Mouse (Mus musculus) myocyte (in vitro differentiated cells): Measurements from ENCODE around the gene Lamtor2. TPM values are rescaled to one million over a fixed set of nuclear protein-coding genes. Genes with fewer than 3 reads are reported as not detected.
A peak's percentile ranks its signal among the peaks of the same experiment; 100 is the strongest.
"Not testable (repeated sequence)": the region's sequence is repeated elsewhere in the genome, so short reads cannot be mapped to it uniquely, and the experiment has no call there.

Source experiments
- H3K27me3 ChIP-seq: one replicate; pipeline ENCODE4 v1.6.1; 2011; ENCODE audit not compliant: control insufficient read depth, insufficient read depth, insufficient read length
- H3K36me3 ChIP-seq: one replicate; pipeline ENCODE4 v1.6.1; 2011; ENCODE audit not compliant: control insufficient read depth, insufficient read depth
- H3K4me2 ChIP-seq: one replicate; pipeline ENCODE4 v1.6.1; 2011; ENCODE audit warnings: low read depth, control low read depth
- H3K4me3 ChIP-seq: one replicate; pipeline ENCODE4 v1.5.1; 2011; ENCODE audit warnings: mild to moderate bottlenecking, control low read depth, moderate library complexity
- H3K79me2 ChIP-seq: one replicate; pipeline ENCODE4 v1.6.1; 2011; ENCODE audit not compliant: control insufficient read depth, insufficient read depth
- H3ac ChIP-seq: one replicate; pipeline ENCODE4 v1.6.1; 2011; ENCODE audit not compliant: control insufficient read depth, insufficient read length
- CEBPB ChIP-seq: IDR thresholded peaks from 2 replicates; pipeline ENCODE4 v1.6.1; 2011; ENCODE audit warnings: mild to moderate bottlenecking, moderate library complexity; ENCODE audit not compliant: poor library complexity, insufficient read depth, severe bottlenecking
- E2F4 ChIP-seq: IDR thresholded peaks from one replicate; pipeline ENCODE4 v1.6.1; 2011; ENCODE audit warnings: mild to moderate bottlenecking, control low read depth, moderate library complexity; ENCODE audit not compliant: insufficient read depth
- MAX ChIP-seq: IDR thresholded peaks from one replicate; pipeline ENCODE4 v1.6.1; 2011; ENCODE audit warnings: low read depth, mild to moderate bottlenecking, control low read depth
- MYOD1 ChIP-seq, 3 experiments: IDR thresholded peaks; one replicate each; pipeline ENCODE4 v1.6.1; 2011; ENCODE audit warnings: control low read depth in 2 of 3, low read depth in 2 of 3, mild to moderate bottlenecking in 2 of 3, moderate library complexity in 1 of 3; ENCODE audit not compliant: insufficient read length in 2 of 3, control insufficient read depth in 1 of 3
- MYOG ChIP-seq, 3 experiments: IDR thresholded peaks; one replicate each; pipeline ENCODE4 v1.6.1; 2011; ENCODE audit warnings: control low read depth in 2 of 3, low read depth in 2 of 3, mild to moderate bottlenecking in 2 of 3; ENCODE audit not compliant: insufficient read length in 2 of 3, control insufficient read depth in 1 of 3, insufficient read depth in 1 of 3
- POLR2A ChIP-seq: IDR thresholded peaks from one replicate; pipeline ENCODE4 v1.6.1; 2011; ENCODE audit warnings: low read depth, mild to moderate bottlenecking, control low read depth, moderate library complexity; ENCODE audit not compliant: insufficient read length
- POLR2AphosphoS2 ChIP-seq: IDR thresholded peaks from one replicate; pipeline ENCODE4 v1.6.1; 2011; ENCODE audit warnings: low read depth, control low read depth; ENCODE audit not compliant: insufficient read length
- REST ChIP-seq: IDR thresholded peaks from one replicate; pipeline ENCODE4 v1.6.1; 2011; ENCODE audit warnings: mild to moderate bottlenecking, control low read depth, moderate library complexity; ENCODE audit not compliant: insufficient read depth, insufficient read length
- SRF ChIP-seq: IDR thresholded peaks from one replicate; pipeline ENCODE4 v1.6.1; 2011; ENCODE audit warnings: low read depth; ENCODE audit not compliant: control insufficient read depth, insufficient read length
- TCF12 ChIP-seq: IDR thresholded peaks from one replicate; pipeline ENCODE4 v1.6.1; 2011; ENCODE audit warnings: mild to moderate bottlenecking, control low read depth; ENCODE audit not compliant: poor library complexity, insufficient read depth, severe bottlenecking
- TCF3 ChIP-seq: IDR thresholded peaks from one replicate; pipeline ENCODE4 v1.6.1; 2011; ENCODE audit warnings: low read depth, control low read depth; ENCODE audit not compliant: insufficient read length
- USF1 ChIP-seq: IDR thresholded peaks from one replicate; pipeline ENCODE4 v1.6.1; 2011; ENCODE audit warnings: low read depth, mild to moderate bottlenecking, control low read depth, moderate library complexity
- polyA plus RNA-seq: library from polyadenylated mRNA; unstranded; fragments of >200 nt; fragmentation: generic; extraction: Trizol; gene quantifications from one replicate; pipeline ENCODE4 v1.2.1, GENCODE M21; 2012; ENCODE audit warnings: missing spikeins

The Lamtor2 gene
- polyA plus RNA-seq, 1 experiment, result 165 TPM

DNA sequence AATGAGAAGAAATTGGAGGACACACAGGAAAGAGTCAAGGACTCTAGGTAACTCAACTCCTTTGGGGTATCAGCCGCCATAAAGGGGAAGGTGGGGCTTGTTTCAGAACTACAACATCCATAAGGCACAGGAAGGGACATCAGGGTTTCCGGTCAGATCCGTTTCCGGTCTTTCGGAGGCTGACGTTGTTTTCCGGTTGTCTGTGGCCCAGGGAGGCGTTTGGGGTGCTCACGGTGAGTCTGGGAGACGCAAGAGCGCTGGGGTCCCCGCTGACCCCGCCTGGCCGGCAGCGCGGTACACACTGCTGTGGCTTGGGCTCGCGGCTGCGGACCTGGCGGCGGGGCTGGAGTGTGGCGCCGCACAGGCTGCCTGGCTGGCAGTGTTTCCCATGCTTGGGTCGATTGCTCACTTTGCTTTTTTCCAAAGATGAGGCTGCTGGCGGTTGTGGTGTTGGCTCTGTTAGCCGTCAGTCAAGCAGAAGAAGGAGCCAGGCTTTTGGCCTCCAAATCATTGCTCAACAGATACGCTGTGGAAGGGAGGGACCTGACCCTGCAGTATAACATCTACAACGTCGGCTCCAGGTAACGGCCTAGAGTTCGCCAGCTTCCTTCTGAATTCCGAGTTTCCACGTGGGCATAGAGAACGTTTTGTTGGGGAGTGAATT, 26.7 kb upstream of the Lamtor2 start:
- Histone ChIP-seq H3K4me2 (peak overlapping the region; percentile 89), H3ac (peak overlapping the region; percentile 92), H3K79me2 (peaks cover 23% of the 10 kb centered on the region), H3K36me3 (peaks cover 8% of the 10 kb centered on the region), H3K4me3 (peak overlapping the region; percentile 67), H3K27me3 (peaks cover 3% of the 10 kb centered on the region)
- no peak for TF ChIP-seq SRF
- TF ChIP-seq TCF3, result no peak
- peak; percentile 78 for TF ChIP-seq POLR2A
- no peak for TF ChIP-seq REST
- no peak for TF ChIP-seq E2F4
- peak; percentile 75 for TF ChIP-seq POLR2AphosphoS2
- TF ChIP-seq TCF12, result no peak
- no peak for TF ChIP-seq MAX

GRCm38 (mm10) chr3:88578498-88579424, 25.9 kb upstream of the Lamtor2 start:
- Histone ChIP-seq H3K79me2 (peaks cover 23% of the 10 kb centered on the region), H3K27me3 (peaks cover 3% of the 10 kb centered on the region), H3K4me3 (peak overlapping the region; percentile 67), H3K36me3 (peaks cover 8% of the 10 kb centered on the region), H3K4me2 (peak overlapping the region; percentile 85), H3ac (peak overlapping the region; percentile 92)
- TF ChIP-seq POLR2A, result no peak
- no peak for TF ChIP-seq REST

GRCm38 (mm10) chr3:88577846-88578245, 25.0 kb upstream of the Lamtor2 start:
- not testable (repeated sequence) for H3K36me3 ChIP-seq, H3K4me3 ChIP-seq, H3ac ChIP-seq, H3K4me2 ChIP-seq, H3K27me3 ChIP-seq
- H3K79me2 ChIP-seq, result peaks cover 23% of the 10 kb centered on the region

GRCm38 (mm10) chr3:88575540-88575939, 22.7 kb upstream of the Lamtor2 start, which contains the start of gene Ssr2:
Gene Ssr2, plus strand, starts transcription at chr3:88575876.
- Histone ChIP-seq H3K36me3 (no peaks in the 10 kb centered on the region), H3K79me2 (peaks cover 10% of the 10 kb centered on the region), H3K27me3 (peaks cover 3% of the 10 kb centered on the region), H3ac (no peak within 1 kb of the TSS), H3K4me3 (no peak within 1 kb of the TSS), H3K4me2 (no peak within 1 kb of the TSS)
- no peak for TF ChIP-seq SRF

DNA sequence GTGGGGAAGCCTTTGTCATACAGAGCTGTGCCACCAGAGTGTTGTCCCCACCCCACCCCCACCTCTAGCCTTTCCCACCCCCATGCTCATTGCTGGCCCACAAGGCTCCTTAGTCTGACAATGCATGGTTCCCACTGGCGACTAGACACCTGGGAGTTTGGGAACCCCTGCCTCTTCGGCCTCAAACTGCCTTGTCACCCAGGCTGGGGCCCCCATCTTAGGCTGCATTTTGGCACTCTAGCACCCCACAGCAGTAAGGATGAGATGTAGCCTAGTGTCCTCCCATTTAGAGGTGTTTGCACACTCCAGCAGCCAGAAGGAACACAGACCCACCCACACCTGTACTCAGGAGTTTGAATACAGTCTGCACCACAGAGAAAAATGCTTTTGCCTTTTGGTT, 20.9 kb upstream of the Lamtor2 start:
- Histone ChIP-seq H3K36me3 (peaks cover 9% of the 10 kb centered on the region), H3K79me2 (no peaks in the 10 kb centered on the region), H3K4me2 (no peak overlapping the region), H3K4me3 (no peak overlapping the region), H3ac (no peak overlapping the region), H3K27me3 (peaks cover 3% of the 10 kb centered on the region)
- TF ChIP-seq USF1, result no peak
- no peak for TF ChIP-seq E2F4
- TF ChIP-seq MYOG (IDR thresholded peaks at IDR 0.05; ENCODE audit: control insufficient read depth in 1 of 3, insufficient read depth in 1 of 3, insufficient read length in 2 of 3, low read depth in 2 of 3), result no peak
- TF ChIP-seq MYOD1 (IDR thresholded peaks at IDR 0.05; ENCODE audit: control insufficient read depth in 1 of 3, insufficient read length in 2 of 3, low read depth in 2 of 3), result no peak
- no peak for TF ChIP-seq MAX
- TF ChIP-seq POLR2A, result no peak
- TF ChIP-seq SRF, result no peak
- TF ChIP-seq POLR2AphosphoS2, result no peak
- TF ChIP-seq CEBPB, result no peak
- no peak for TF ChIP-seq TCF12
- TF ChIP-seq REST, result no peak
- no peak for TF ChIP-seq TCF3
